Mouse (Mus musculus) stomach, embryonic 14.5 days (tissue): ENCODE measurements at regions not wholly inside any gene's neighbourhood (a gene's known extent, or its start where the extent isn't known, plus 50 kb on each side); places are given as distances from the start of the nearest gene placed in this dataset.

Experiments
- ATAC-seq: fragments of 200-750 bp; cut with Nextera tagmentation; 2 replicates; pipeline ENCODE4 v1.8.0; 2017; ENCODE audit warnings: low read depth, moderate TSS enrichment; ENCODE audit not compliant: insufficient number of reproducible peaks, insufficient read depth, low FRiP score
- H3K27ac ChIP-seq: fragments of 300-500 bp; sonication (generic); 2 replicates; pipeline ENCODE4 v1.5.1; 2014; ENCODE audit warnings: mild to moderate bottlenecking, low read length, moderate library complexity, mixed read lengths
- H3K27me3 ChIP-seq: fragments of 300-500 bp; sonication (generic); 2 replicates; pipeline ENCODE4 v1.6.1; 2014; ENCODE audit warnings: low read length, control low read depth, mixed read lengths; ENCODE audit not compliant: control insufficient read depth, insufficient read depth
- H3K36me3 ChIP-seq: fragments of 300-500 bp; sonication (generic); 2 replicates; pipeline ENCODE4 v1.6.1; 2014; ENCODE audit warnings: mild to moderate bottlenecking, control low read depth, low read length, moderate library complexity, mixed read lengths; ENCODE audit not compliant: control insufficient read depth, insufficient read depth
- H3K4me1 ChIP-seq: fragments of 300-500 bp; sonication (generic); 2 replicates; pipeline ENCODE4 v1.6.1; 2014; ENCODE audit warnings: low read length, control low read depth, mixed read lengths; ENCODE audit not compliant: control insufficient read depth, insufficient read depth
- H3K4me2 ChIP-seq: fragments of 300-500 bp; sonication (generic); replicated peaks from 2 replicates; pipeline ENCODE4 v1.6.1; 2014; ENCODE audit warnings: low read depth, low read length, control low read depth
- H3K4me3 ChIP-seq: fragments of 300-500 bp; sonication (generic); 2 replicates; pipeline ENCODE4 v1.5.1; 2014; ENCODE audit warnings: low read depth, low read length, control low read depth
- H3K9ac ChIP-seq: fragments of 300-500 bp; sonication (generic); replicated peaks from 2 replicates; pipeline ENCODE4 v1.6.1; 2014; ENCODE audit warnings: low read depth, mild to moderate bottlenecking, control low read depth, low read length, moderate library complexity, mixed read lengths
- H3K9me3 ChIP-seq: fragments of 300-500 bp; sonication (generic); 2 replicates; pipeline ENCODE4 v1.6.1; 2016; ENCODE audit warnings: low read depth, low read length, control low read depth; ENCODE audit not compliant: control insufficient read depth
- WGBS: fragments of 180-500 bp; shearing (Covaris S2); extraction: QIAGEN DNeasy Blood & Tissue Kit; methylation state at CpG from one replicate; pipeline ENCODE4 v1.1.7; 2014; 5-methylcytosine and 5-hydroxymethylcytosine counted together

- 84% methylated on average over 11 of the region's 11 CpGs for WGBS
- ATAC-seq, result no peak
Measured at GRCm38 (mm10) chr7:73143902-73144301, 231.4 kb upstream of the Rgma start.

GRCm38 (mm10) chr7:73144846-73145245 lies 230.5 kb upstream of the Rgma start:
- Histone ChIP-seq H3K4me3 (no peak overlapping the region), H3K9me3 (no peaks in the 10 kb centered on the region), H3K27ac (no peak overlapping the region), H3K9ac (no peak overlapping the region), H3K4me2 (no peak overlapping the region), H3K27me3 (no peaks in the 10 kb centered on the region), H3K36me3 (no peaks in the 10 kb centered on the region), H3K4me1 (peaks cover 8% of the 10 kb centered on the region; the same call in 1 of the 2 replicates)
- 40% methylated on average over 4 of the region's 4 CpGs for WGBS
- ATAC-seq, result no peak

More at GRCm38 (mm10) chr7:73143902-73144301, 231.4 kb upstream of the Rgma start:
- no peak overlapping the region for H3K4me3 ChIP-seq
- H3K36me3 ChIP-seq, result no peaks in the 10 kb centered on the region
- H3K9ac ChIP-seq, result no peak overlapping the region
- peaks cover 8% of the 10 kb centered on the region; the same call in 1 of the 2 replicates for H3K4me1 ChIP-seq
- no peak overlapping the region for H3K27ac ChIP-seq
- no peak overlapping the region for H3K4me2 ChIP-seq
- H3K27me3 ChIP-seq, result no peaks in the 10 kb centered on the region
- H3K9me3 ChIP-seq, result no peaks in the 10 kb centered on the region

GRCm38 (mm10) chr7:73147251-73147650 lies 228.1 kb upstream of the Rgma start:
- no peak overlapping the region for H3K27ac ChIP-seq
- no peak overlapping the region for H3K9ac ChIP-seq
- no peak overlapping the region for H3K4me2 ChIP-seq
- no peak for ATAC-seq
- no peaks in the 10 kb centered on the region for H3K9me3 ChIP-seq
- H3K4me1 ChIP-seq, result no peaks in the 10 kb centered on the region
- H3K36me3 ChIP-seq, result no peaks in the 10 kb centered on the region
- H3K4me3 ChIP-seq, result no peak overlapping the region
- no peaks in the 10 kb centered on the region for H3K27me3 ChIP-seq

- H3K9me3 ChIP-seq, result no peaks in the 10 kb centered on the region
- no peaks in the 10 kb centered on the region for H3K4me1 ChIP-seq
- H3K4me2 ChIP-seq, result no peak overlapping the region
- 80% methylated on average over 7 of the region's 7 CpGs for WGBS
- H3K27ac ChIP-seq, result no peak overlapping the region
- H3K4me3 ChIP-seq, result no peak overlapping the region
- H3K36me3 ChIP-seq, result no peaks in the 10 kb centered on the region
- no peak overlapping the region for H3K9ac ChIP-seq
- ATAC-seq, result no peak
- no peaks in the 10 kb centered on the region for H3K27me3 ChIP-seq
Measured at GRCm38 (mm10) chr7:73150436-73150835, 224.9 kb upstream of the Rgma start.

- Histone ChIP-seq H3K4me3 (no peak overlapping the region), H3K4me2 (no peak overlapping the region), H3K4me1 (no peaks in the 10 kb centered on the region), H3K9me3 (no peaks in the 10 kb centered on the region), H3K36me3 (no peaks in the 10 kb centered on the region), H3K27me3 (no peaks in the 10 kb centered on the region), H3K27ac (no peak overlapping the region), H3K9ac (no peak overlapping the region)
- ATAC-seq, result no peak
- WGBS, result 46% methylated on average over 13 of the region's 15 CpGs
Measured at GRCm38 (mm10) chr7:73151586-73152467, 223.5 kb upstream of the Rgma start.

- Histone ChIP-seq H3K9me3 (no peaks in the 10 kb centered on the region), H3K27me3 (no peaks in the 10 kb centered on the region), H3K4me1 (no peaks in the 10 kb centered on the region), H3K4me2 (no peak overlapping the region), H3K9ac (no peak overlapping the region), H3K4me3 (no peak overlapping the region), H3K36me3 (no peaks in the 10 kb centered on the region), H3K27ac (no peak overlapping the region)
- ATAC-seq, result no peak
- 92% methylated on average over 1 of the region's 1 CpGs for WGBS
Measured at GRCm38 (mm10) chr7:73153668-73154067, 221.6 kb upstream of the Rgma start.

- Histone ChIP-seq H3K27me3 (no peaks in the 10 kb centered on the region), H3K9ac (no peak overlapping the region), H3K4me2 (no peak overlapping the region), H3K36me3 (no peaks in the 10 kb centered on the region), H3K4me1 (no peaks in the 10 kb centered on the region), H3K4me3 (no peak overlapping the region), H3K9me3 (no peaks in the 10 kb centered on the region), H3K27ac (no peak overlapping the region)
- 92% methylated on average over 5 of the region's 5 CpGs for WGBS
- ATAC-seq, result no peak
Measured at GRCm38 (mm10) chr7:73158833-73159232, 216.5 kb upstream of the Rgma start.

GRCm38 (mm10) chr7:73160968-73161367 lies 214.3 kb upstream of the Rgma start:
- Histone ChIP-seq H3K4me1 (no peaks in the 10 kb centered on the region), H3K9ac (no peak overlapping the region), H3K4me3 (no peak overlapping the region), H3K9me3 (no peaks in the 10 kb centered on the region), H3K36me3 (no peaks in the 10 kb centered on the region), H3K4me2 (no peak overlapping the region), H3K27me3 (no peaks in the 10 kb centered on the region), H3K27ac (no peak overlapping the region)
- ATAC-seq, result no peak
- WGBS, result 83% methylated on average over 8 of the region's 8 CpGs

- Histone ChIP-seq H3K9me3 (no peaks in the 10 kb centered on the region), H3K9ac (no peak overlapping the region), H3K4me3 (no peak overlapping the region), H3K36me3 (no peaks in the 10 kb centered on the region), H3K4me1 (no peaks in the 10 kb centered on the region), H3K27me3 (no peaks in the 10 kb centered on the region), H3K4me2 (no peak overlapping the region), H3K27ac (no peak overlapping the region)
- ATAC-seq, result no peak
- WGBS, result 36% methylated on average over 5 of the region's 5 CpGs
Measured at GRCm38 (mm10) chr7:73163687-73164086, 211.6 kb upstream of the Rgma start.
